Mouse (Mus musculus) neural tube, embryonic 10.5 days (tissue): ENCODE measurements around the gene Frs3.

Source experiments
- DNase-seq: peaks from one replicate; pipeline ENCODE4 v3.0.0-alpha.2; 2017; ENCODE audit warnings: low spot score; ENCODE audit errors: extremely low spot score

Gene Frs3

DNA sequence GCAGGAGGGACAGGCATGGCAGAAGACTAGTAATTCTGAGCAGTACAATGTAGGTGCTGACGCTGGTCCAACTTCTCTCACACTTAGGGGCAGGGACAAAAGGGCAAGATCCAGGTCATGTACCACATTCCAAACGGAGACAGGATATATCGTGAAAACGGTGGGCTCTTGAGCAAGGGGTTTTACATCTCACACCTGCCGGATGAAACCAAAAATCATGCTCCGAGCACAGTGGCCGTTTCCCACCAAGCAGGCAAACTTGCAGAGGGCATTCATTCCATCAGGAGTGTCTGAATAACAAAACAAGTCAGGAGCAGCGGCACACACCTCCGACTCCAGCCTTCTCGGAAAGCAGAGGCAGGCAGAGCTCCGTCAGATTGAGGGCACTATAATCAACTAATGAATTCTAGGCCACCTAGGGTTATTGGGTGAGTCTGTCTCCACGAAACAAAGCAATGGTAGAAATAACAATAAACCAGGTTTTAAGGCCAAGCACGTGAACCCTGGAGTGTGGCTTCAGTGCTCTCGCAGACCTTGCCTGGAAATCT, 46.8 kb downstream of the Frs3 start:
- DNase-seq, result no peak

DNA sequence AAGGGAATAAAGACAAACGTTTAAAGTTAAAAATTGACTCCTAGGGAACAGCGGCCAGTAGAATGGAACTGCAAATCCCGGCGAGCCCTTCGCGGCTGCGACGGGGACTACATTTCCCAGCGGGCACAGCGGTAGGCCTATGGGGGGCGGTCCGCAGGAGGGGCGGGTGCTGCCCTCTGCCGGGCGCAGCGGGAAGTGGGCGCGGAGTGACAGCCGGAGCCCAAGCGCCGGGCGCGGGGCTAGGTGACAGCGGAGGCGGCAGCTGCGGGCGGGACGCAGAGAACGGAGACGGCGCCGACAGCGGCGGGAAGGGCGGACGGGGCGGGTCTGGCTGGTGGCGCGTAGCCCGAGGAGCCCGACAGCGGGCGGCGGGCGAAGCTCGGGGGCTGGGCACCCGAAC, 48.0 kb downstream of the Frs3 start, which contains the start of gene Tfeb:
Tfeb (plus strand) TSS at position 175 of the 400 bp plus-strand sequence.
- DNase-seq, result peak; percentile 96

DNA sequence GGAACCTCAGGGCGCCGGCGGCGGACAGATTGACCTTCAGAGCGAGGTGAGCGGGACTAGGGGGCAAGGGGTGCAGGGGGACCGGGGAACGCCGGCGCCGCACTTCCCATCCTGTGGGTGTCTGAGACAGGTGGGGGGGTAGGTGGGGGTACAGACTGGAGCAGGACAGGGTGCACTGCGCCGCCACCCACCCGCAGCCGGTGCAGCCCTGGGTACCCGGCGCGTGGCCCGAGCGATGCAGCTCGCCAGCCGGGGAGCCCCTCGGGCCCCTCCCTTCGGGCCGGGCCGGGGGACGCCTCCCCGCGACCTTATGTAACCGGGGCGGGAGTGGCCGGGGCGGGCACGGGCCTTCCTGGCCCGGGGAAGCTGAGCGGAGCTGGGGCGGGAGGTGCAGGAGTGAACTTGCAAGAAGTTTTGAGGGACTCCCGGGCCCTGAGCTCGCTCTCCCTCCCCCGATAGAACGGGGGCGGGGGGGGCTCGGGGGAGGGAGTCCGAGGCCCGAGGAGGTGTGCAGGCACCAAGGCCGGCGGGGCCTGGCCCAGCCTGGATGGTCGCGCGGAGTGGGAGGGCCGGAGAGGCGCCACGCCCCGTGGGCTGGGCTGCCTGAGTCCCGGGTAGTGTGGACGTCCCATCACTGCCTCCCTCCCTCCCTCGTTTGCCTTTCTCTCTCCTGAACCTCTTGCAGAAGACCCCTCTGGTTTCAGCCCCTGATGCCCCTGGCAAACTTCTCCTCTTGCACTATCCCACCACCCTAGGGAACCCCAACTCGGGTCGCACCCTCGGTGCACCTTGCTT, 48.6 kb downstream of the Frs3 start:
- DNase-seq, result peak; percentile 73

DNA sequence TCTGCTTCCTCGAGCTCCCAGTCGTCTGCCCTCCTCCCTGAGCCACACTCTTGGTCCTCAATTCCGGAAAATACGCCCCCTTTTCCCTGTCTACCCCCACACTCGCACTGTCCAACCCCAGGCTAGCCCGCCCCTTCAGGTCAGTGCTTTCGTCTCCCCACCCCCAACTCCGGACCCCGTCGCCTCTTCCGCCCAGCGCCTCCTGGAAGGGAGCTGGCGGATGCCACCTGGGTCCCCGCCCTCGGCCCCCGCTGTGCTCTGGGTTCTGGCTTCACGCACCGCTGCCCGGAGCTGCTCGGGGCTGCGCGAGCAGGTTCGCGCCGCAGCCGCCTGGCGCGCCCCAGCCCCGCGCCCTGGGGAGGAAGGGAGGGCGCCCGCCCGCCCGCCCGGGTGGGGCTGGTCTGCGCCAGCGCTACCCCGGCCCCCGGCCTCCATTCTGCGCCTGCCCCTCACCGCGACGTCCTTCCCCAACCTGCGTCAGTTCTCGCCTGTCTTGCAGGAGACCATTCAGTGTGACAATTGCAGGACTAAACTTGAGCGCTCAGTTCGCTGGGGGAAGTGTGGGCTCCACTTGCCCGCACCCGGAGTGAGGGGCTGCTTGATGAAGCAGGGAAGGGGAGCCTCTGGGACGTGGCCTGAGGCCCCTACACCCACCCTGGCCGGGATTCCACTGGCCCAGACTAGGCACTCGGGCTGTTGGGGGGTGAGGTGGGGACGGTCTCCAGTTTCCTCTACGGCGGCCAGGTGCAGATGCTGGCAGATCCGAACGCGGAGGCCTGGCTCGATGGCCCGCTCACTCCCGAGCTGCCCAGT, 49.4 kb downstream of the Frs3 start:
- peak; percentile 56 for DNase-seq

DNA sequence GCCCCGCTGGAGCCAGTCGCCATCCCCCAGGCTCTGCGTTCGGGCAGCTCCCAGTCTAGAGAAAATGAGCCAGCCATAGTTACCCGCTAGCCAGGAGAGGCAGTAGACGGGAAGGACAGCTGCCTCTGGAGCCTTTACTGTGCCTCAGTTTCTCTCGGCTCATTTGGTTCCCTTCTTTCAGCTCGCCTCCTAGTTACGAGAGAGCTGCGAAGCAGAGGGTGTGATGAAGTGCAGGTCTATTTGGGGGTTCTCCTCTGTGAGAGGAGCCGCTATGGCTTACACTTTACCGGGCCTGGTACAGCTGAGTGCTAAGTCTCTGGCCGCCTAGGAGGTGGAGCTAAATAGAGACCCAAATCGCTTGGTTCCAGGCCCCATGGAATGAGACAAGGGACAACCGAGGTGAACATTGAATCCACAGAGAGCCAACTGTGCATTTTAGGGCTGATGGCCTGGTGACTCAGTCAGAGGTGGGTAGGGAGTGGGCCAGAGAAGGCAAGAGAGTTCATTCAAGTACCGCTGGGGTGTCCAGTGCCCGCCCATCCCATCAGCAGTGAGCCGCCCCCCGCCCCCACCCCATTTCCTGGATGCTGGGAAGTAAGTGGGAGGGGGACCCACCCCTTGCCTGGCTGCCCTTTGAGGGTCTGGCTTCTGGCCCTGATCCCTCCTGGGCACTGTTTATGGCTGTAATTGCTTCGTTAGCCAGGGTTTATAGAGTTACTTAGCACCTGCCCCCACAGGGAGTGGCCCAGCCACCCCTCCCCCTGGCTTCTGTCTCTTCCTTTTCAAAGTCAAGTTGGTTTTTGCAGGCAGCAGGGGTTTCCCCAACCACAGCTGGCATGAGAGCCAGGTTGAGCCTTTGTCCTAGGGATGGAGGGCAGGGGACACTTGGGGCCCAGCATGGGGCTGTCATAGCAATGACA, 50.3 kb downstream of the Frs3 start:
- DNase-seq, result peak; percentile 24

DNA sequence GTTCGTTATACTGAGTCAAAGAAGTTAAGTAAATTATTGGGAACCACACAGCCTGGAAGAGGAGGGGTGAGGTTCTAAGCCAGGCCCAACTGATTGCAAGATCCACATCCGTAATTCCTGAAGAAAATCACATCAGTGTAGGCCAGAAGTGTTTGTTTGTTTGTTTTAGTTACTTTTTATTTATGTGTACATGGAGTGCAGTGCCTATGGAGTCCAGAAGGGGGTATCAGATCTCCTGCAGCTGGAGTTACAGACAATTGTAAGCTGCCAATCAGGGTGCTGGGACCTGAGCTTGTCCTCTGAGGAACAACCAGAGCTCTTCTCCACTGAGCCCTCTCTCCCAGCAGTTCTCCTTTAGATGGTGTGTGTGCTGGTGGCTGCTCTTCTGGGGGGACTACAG, 51.4 kb downstream of the Frs3 start:
- DNase-seq, result no peak

DNA sequence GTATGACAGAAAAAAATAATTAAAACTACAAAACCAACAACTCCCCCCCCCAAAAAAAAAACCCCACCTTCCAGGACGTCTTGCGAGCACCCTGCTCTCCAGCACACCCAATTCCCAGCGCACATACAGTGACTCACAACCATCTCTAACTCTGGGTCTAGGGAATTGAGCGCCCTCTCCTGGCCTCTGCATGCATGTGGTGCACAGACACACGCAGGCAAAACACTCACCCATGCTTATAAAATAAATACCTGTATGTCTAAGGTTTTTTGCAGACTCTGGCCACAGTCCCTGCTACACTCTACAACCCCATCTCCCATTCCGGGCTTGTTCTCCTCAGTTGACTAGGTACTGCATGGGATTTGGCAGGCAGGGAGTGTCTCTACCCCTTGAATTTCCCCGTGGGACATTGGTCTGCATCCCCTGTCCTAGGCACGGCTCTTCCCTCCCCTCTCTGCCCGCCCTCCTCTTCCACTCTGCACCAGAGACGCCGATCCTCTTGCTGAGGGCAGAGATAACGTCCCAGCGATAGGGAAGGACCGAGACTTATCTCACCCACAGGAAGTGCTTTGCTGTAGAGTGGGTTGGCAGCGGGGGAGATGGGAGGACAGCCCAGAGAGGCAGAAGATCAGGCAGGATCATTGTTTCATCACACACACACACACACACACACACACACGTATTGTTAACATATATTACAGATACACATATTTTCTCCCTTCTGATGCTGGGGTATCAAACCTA, 54.3 kb downstream of the Frs3 start:
- DNase-seq, result no peak

DNA sequence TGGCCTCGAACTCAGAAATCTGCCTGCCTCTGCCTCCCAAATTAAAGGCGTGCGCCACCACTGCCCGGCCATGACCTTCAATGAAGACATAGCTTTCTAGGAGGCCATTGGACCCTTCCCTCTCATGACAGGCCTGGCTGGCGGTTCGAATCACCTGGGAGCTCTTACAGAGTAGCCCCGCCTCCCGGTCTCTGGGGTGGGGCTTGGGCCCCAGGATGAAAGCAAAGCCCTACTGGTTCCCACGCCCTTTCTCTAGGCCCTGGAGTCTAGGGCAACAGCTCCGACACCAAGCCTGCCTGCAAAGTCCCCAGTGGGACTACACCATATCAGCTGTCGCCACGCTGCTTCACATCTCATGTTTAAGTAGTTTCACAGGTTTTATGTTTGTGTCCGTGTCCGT, 55.3 kb downstream of the Frs3 start:
- DNase-seq, result no peak

DNA sequence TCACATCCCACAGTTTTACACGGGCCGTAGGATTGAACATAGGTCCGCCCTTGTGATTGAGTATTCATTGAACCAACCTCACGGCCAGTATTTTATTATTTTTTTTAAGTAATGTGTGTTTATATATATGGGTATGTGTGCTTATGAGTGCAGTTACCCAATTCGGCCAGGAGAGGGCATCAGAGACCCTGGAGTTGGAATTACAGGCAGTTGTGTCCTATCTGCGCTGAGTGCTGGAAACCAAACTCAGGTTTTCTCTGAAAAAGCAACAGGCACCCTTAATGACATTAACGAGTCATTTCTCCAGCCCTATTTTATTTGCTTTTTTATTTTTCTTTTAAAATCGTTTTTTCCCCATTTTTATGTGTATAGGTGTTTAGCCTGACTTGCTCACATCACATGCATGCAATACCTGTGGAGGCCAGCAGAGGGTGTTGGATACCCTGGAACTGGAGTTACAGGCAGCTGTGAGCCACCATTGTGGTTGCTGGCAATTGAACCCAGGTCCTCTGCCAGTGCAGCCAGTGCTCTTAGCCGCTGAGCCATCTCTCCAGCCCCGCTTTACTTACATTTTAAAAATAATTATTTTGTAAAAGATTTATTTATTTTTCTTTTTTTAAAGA, 56.0 kb downstream of the Frs3 start:
- no peak for DNase-seq

DNA sequence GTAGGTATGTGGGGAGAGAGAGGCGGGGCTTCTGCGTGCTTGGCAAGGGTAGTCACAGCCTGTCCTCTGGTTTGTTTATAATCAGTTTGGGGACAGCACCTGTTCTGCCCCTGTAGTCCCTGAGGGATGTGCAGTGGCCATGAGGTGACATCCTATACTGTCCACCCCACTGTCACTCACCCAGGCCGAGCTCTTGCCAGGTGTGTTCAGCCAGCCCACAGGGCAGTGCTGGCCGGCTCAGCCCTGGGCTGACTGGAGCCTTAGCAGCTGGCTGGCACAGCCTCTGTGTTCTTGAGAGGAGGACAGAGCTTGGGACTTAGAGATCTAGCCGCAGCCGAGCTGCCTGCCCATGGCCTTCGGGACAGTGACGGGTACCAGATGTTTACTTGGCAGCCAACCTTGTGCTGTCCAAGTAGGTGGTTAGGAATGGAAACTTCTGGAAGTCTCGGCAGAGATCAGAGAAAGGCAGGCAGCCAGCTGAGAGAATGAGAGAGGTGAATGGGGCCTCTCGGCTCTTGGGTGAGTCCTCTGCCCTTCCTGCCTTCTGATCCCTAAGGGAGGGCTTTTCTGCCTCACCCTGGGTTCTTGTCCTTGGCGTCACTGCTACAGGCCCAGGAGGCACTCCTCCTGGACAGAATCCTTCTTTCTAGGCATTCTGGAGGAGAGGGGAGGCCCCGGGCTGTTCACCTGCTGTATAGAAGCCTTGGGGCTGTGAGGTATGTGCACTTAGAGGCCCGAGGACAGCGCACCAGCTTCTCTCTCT, 60.1 kb downstream of the Frs3 start:
- DNase-seq, result no peak

DNA sequence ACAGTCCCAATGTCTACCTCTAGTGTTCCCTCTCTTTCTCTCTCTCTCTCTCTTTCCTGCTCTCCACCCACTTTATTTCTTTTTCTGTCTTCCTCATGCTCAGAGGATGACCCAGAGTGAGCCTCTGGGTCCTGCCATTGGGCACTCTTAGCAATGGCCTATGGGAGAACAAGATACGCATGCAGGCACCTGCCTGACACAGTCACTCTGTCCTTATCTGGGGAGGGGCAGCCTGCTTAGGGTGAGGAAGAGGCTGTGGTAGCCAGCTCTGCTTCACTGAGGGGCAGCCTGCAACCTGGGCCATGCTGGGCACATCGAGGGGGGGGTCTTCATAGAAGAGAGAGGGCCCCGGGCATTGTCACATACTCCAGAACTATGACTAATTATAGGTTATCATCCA, 60.8 kb downstream of the Frs3 start:
- no peak for DNase-seq

DNA sequence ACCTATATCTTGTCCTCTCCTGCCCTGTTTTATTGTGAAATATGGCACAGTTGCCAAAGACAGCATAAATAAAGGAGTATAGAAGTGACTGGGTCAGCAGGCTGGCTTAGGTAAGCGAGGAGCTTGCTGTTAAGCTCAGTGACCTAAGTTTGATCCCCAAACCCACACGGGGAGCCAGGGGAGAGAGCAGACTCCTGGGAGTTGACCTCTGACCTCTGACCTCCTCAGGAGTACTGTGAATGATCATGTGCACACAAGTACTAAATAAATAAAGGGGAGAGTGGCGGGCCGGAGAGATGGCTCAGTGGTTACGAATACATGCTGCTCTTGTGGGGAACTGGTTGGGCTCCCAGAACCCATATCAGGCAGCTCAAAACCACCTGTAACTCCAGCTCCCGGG, 61.3 kb downstream of the Frs3 start:
- no peak for DNase-seq

DNA sequence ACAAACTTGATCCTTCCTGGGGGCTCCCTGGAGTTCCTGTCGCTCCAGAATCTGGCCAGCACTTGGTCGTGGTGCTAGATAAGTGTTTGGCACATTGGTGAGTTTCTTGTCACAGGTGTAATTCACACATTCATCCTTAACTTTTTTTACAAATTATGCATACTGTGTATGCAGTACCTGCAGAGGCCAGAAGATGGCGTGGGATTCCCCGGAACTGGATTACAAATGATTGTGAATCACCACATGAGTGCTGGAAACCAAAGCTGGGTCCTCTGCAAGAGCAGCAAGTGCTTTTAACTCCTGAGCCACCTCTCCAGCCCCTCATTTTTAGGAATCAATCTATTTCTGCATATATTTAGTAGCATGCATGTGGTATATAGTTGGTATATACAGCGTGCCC, 63.0 kb downstream of the Frs3 start:
- no peak for DNase-seq

DNA sequence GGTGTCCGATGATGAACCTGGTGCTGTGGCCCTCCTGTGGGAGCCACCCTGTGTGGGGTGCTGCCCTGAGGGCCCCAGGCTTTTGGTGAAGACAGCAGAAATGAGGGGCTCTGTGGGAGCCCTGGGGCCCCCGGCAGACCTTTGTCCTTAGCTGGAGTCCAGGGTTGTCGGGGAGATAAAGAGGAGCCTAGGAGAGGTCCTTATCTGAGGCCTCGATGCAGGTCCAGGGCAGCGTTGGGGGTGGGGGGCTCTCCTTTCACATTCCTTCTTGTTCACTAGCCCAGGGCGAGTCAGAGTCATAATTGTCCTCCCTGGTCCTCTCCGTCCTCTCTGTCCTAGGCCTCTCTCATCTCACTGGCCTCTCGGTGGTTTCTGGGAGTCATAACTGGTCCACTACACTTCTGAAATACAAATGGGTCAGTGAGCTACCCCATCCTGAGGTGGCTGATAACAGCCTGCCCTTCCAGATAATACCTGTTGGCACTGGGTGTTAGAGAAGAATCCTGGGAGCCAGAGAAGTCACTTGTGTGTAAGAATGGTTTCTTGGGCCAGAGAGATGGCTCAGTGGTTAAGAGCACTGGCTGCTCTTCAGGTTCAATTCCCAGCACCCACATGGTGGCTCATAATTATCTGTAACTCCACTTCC, 64.4 kb downstream of the Frs3 start:
- DNase-seq, result no peak
